ENCODE assay signal across 15 mouse cellular contexts in the genomic region with DNA sequence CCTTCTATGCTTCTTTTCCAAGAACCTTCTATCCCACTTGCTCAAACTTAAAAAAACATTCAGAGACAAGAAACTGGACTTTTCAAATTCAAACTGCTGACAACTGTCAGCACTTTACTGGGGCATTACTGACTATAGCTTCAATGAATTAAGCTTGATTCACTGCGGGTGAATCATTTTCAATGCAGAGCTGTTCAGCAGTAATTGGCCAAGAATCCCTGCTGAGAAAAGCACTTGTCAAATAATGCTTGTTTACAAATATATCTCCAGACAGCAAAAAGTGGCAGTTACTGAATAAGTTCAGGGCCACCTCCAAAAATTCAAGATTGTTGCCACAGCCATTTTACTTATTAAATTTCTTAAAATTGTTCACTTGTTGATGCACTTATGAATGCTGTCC. TPM values are rescaled to one million over a fixed set of nuclear protein-coding genes. Genes with fewer than 3 reads are reported as not detected.
A peak's percentile ranks its signal among the peaks of the same experiment; 100 is the strongest.
DNase-seq lines count a peak whose midpoint lies in the region; ATAC-seq lines count a peak whose summit lies in the region.
"Had no signal": no experiment of that assay in that cellular context is flagged by ENCODE, and none has a peak within 500 bp of the region (broad histone marks: within the 10 kb centered on the region; RNA-seq: fewer than 3 reads in every experiment).

No protein-coding gene starts in this region.

- 0 out of 2 replicates have a peak, but pooled peaks cover 3% of the 10 kb centered on the region for H3K27me3 ChIP-seq in hindbrain, embryonic 12.5 days
- peaks cover 2% of the 10 kb centered on the region; the same call in 1 of the 2 replicates for H3K27me3 ChIP-seq in hindbrain, embryonic 11.5 days (ENCODE audit: control insufficient read depth, insufficient read depth, low read length)
- H3K27me3 ChIP-seq in forebrain, embryonic 15.5 days: no peaks in the 10 kb centered on the region
- H3K27me3 ChIP-seq in midbrain, embryonic 12.5 days: peaks cover 8% of the 10 kb centered on the region; the same call in 1 of the 2 replicates

- no peak overlapping the region for H3K4me3 ChIP-seq in hindbrain, embryonic 12.5 days
- H3K4me3 ChIP-seq in hindbrain, embryonic 11.5 days (ENCODE audit: low read depth, low read length): no peak overlapping the region
- peak overlapping the region; percentile 28 for H3K4me3 ChIP-seq in forebrain, embryonic 15.5 days
- peak overlapping the region; percentile 5; the same call in 1 of the 2 replicates for H3K4me3 ChIP-seq in midbrain, embryonic 12.5 days
- H3K4me3 ChIP-seq: heart, adult 2 months had no signal

- no peak for ATAC-seq in hindbrain, embryonic 12.5 days (ENCODE audit: low FRiP score)
- no peak for ATAC-seq in hindbrain, embryonic 11.5 days (ENCODE audit: low FRiP score)
- ATAC-seq in forebrain, embryonic 15.5 days (replicated peaks): no peak
- no peak for ATAC-seq in midbrain, embryonic 12.5 days (ENCODE audit: low FRiP score, low read depth)
- ATAC-seq: intestine, postnatal 0 days; liver, postnatal 0 days had no signal

- DNase-seq in hindbrain, embryonic 11.5 days (ENCODE audit: low spot score): no peak
- DNase-seq in retina, embryonic 14.5 days (ENCODE audit: low spot score): peak; percentile 73
- DNase-seq in right cerebral cortex, postnatal 10 days (ENCODE audit: low spot score in 2 of 2): no peak
- DNase-seq in heart, postnatal 10 days: no peak
- DNase-seq: adrenal gland, adult 8-10 months; B cell, adult 2 months; cerebellum, postnatal 14 days; heart, adult 2 months; liver, postnatal 0 days; lung, postnatal 36 days; thymus, postnatal 25 days had no signal

- intact Hi-C loops in heart, postnatal 10 days (cut with DNase I): no loop called here

- WGBS in hindbrain, embryonic 12.5 days: 27% methylated on average over 1 of the region's 1 CpGs
- WGBS in hindbrain, embryonic 11.5 days: 33% methylated on average over 1 of the region's 1 CpGs
- WGBS in forebrain, embryonic 15.5 days: 2% methylated on average over 1 of the region's 1 CpGs
- 17% methylated on average over 1 of the region's 1 CpGs for WGBS in midbrain, embryonic 12.5 days

- no peaks in the 10 kb centered on the region for H3K36me3 ChIP-seq in hindbrain, embryonic 12.5 days
- H3K36me3 ChIP-seq in hindbrain, embryonic 11.5 days (ENCODE audit: control insufficient read depth, insufficient read depth, low read length): no peaks in the 10 kb centered on the region
- H3K36me3 ChIP-seq in forebrain, embryonic 15.5 days: no peaks in the 10 kb centered on the region
- no peaks in the 10 kb centered on the region for H3K36me3 ChIP-seq in midbrain, embryonic 12.5 days

- peaks cover 9% of the 10 kb centered on the region for H3K4me1 ChIP-seq in hindbrain, embryonic 12.5 days
- no peaks in the 10 kb centered on the region for H3K4me1 ChIP-seq in hindbrain, embryonic 11.5 days (replicated peaks; ENCODE audit: control insufficient read depth, insufficient read depth, low read length)
- H3K4me1 ChIP-seq in forebrain, embryonic 15.5 days: peaks cover 31% of the 10 kb centered on the region
- H3K4me1 ChIP-seq in midbrain, embryonic 12.5 days: peaks cover 15% of the 10 kb centered on the region; the same call in 1 of the 2 replicates

- no peaks in the 10 kb centered on the region for H3K9me3 ChIP-seq in hindbrain, embryonic 12.5 days (replicated peaks)
- no peaks in the 10 kb centered on the region for H3K9me3 ChIP-seq in hindbrain, embryonic 11.5 days (ENCODE audit: control insufficient read depth, low read length)
- H3K9me3 ChIP-seq in forebrain, embryonic 15.5 days: no peaks in the 10 kb centered on the region
- H3K9me3 ChIP-seq in midbrain, embryonic 12.5 days: no peaks in the 10 kb centered on the region

- H3K9ac ChIP-seq in hindbrain, embryonic 12.5 days: no peak overlapping the region
- no peak overlapping the region for H3K9ac ChIP-seq in hindbrain, embryonic 11.5 days (ENCODE audit: low read depth, low read length)
- H3K9ac ChIP-seq in forebrain, embryonic 15.5 days (replicated peaks): no peak overlapping the region
- no peak overlapping the region for H3K9ac ChIP-seq in midbrain, embryonic 12.5 days (replicated peaks)
- H3K9ac ChIP-seq: liver, postnatal 0 days had no signal

- no peak overlapping the region for H3K27ac ChIP-seq in hindbrain, embryonic 12.5 days
- H3K27ac ChIP-seq in hindbrain, embryonic 11.5 days (ENCODE audit: low read depth, low read length): no peak overlapping the region
- H3K27ac ChIP-seq in forebrain, embryonic 15.5 days (replicated peaks): no peak overlapping the region
- no peak overlapping the region for H3K27ac ChIP-seq in midbrain, embryonic 12.5 days (replicated peaks)
- H3K27ac ChIP-seq: heart, adult 2 months had no signal

- peak overlapping the region; percentile 21 for H3K4me2 ChIP-seq in hindbrain, embryonic 12.5 days (replicated peaks)
- H3K4me2 ChIP-seq in hindbrain, embryonic 11.5 days (replicated peaks; ENCODE audit: low read depth, low read length): no peak overlapping the region
- peak overlapping the region; percentile 47 for H3K4me2 ChIP-seq in forebrain, embryonic 15.5 days (replicated peaks)
- peak overlapping the region; percentile 29 for H3K4me2 ChIP-seq in midbrain, embryonic 12.5 days (replicated peaks)

RNA-seq across cellular contexts. Expression of a gene that starts 4.2 kb away (rescaled TPM):
- 49.1 and 55.8 TPM in 2 replicates for polyA plus RNA-seq in hindbrain, embryonic 12.5 days (2016; fragmentation: Nextera tagmentation; extraction: Ambion mirVana)
- 20.1 and 29.1 TPM in 2 replicates for polyA plus RNA-seq in hindbrain, embryonic 11.5 days (2014; fragmentation: Nextera tagmentation; extraction: Ambion mirVana)
- polyA plus RNA-seq in forebrain, embryonic 15.5 days (2015; fragmentation: Nextera tagmentation; extraction: Ambion mirVana): 161 and 172 TPM in 2 replicates
- 42.4 and 49.0 TPM in 2 replicates for polyA plus RNA-seq in midbrain, embryonic 12.5 days (2016; fragmentation: Nextera tagmentation; extraction: Ambion mirVana)
- under 1 TPM in 1 of 2 experiments, not detected in 1; 0.10 TPM for total RNA-seq in heart, postnatal 10 days (2021)
- polyA plus RNA-seq: liver, postnatal 0 days had no signal

Comparison
In these comparisons a context has a peak if more than half of its experiments do, and no peak if none do; other contexts are left out.
1. H3K4me3 ChIP-seq: peak in forebrain, embryonic 15.5 days (single experiment) and midbrain, embryonic 12.5 days (single experiment); none in hindbrain, embryonic 12.5 days (single experiment) and hindbrain, embryonic 11.5 days (single experiment).